10 mouse cellular contexts compared by ENCODE assay signal in genomic region chr10:42500611-42501010, GRCm38 (mm10). TPM values are rescaled to one million over a fixed set of nuclear protein-coding genes. Genes with fewer than 3 reads are reported as not detected.
DNase-seq lines count a peak whose midpoint lies in the region; ATAC-seq and TF ChIP-seq lines count a peak whose summit lies in the region.
"Had no signal": no experiment of that assay in that cellular context is flagged by ENCODE, and none has a peak within 500 bp of the region (broad histone marks: within the 10 kb centered on the region; RNA-seq: fewer than 3 reads in every experiment).

No protein-coding gene starts in this region.

- H3K27me3 ChIP-seq in hindbrain, embryonic 14.5 days (ENCODE audit: control insufficient read depth, insufficient read depth, low read length): no peaks in the 10 kb centered on the region
- H3K27me3 ChIP-seq in hindbrain, embryonic 10.5 days (ENCODE audit: insufficient read depth, poor library complexity, severe bottlenecking): no peaks in the 10 kb centered on the region
- H3K27me3 ChIP-seq in ES-Bruce4 (ENCODE audit: control insufficient read depth, insufficient read depth, low read length, poor library complexity, severe bottlenecking): no peaks in the 10 kb centered on the region
- H3K27me3 ChIP-seq: midbrain, embryonic 12.5 days had no signal

- 95% methylated on average over 8 of the region's 8 CpGs for WGBS in hindbrain, embryonic 14.5 days
- WGBS in hindbrain, embryonic 10.5 days: 93% methylated on average over 8 of the region's 8 CpGs

- H3K4me1 ChIP-seq in hindbrain, embryonic 14.5 days (replicated peaks; ENCODE audit: control insufficient read depth, insufficient read depth, low read length): peaks cover 15% of the 10 kb centered on the region
- peaks cover 7% of the 10 kb centered on the region for H3K4me1 ChIP-seq in hindbrain, embryonic 10.5 days (replicated peaks)
- H3K4me1 ChIP-seq in ES-Bruce4 (ENCODE audit: control insufficient read depth, insufficient read depth, low read length): no peaks in the 10 kb centered on the region

- TF ChIP-seq CTCF in ES-Bruce4 (IDR thresholded peaks at IDR 0.05; ENCODE audit: low read depth, low read length): no peak

- no peak for TF ChIP-seq EP300 in ES-Bruce4 (IDR thresholded peaks at IDR 0.05; ENCODE audit: insufficient read depth, low read depth, low read length)

- H3K9me3 ChIP-seq in hindbrain, embryonic 14.5 days (ENCODE audit: control insufficient read depth, low read length): no peaks in the 10 kb centered on the region
- no peaks in the 10 kb centered on the region for H3K9me3 ChIP-seq in hindbrain, embryonic 10.5 days
- no peaks in the 10 kb centered on the region for H3K9me3 ChIP-seq in ES-Bruce4 (replicated peaks; ENCODE audit: control insufficient read depth, insufficient read depth, low read length, poor library complexity, severe bottlenecking)
- H3K9me3 ChIP-seq: midbrain, embryonic 12.5 days had no signal

- ATAC-seq in hindbrain, embryonic 14.5 days (ENCODE audit: low FRiP score): no peak

- DNase-seq in hindbrain, embryonic 14.5 days (ENCODE audit: low spot score): no peak
- no peak for DNase-seq in hindbrain, embryonic 10.5 days (ENCODE audit: low spot score)
- peak; percentile 51 for DNase-seq in ZHBTc4 (ENCODE audit: low read depth, low spot score)
- DNase-seq in kidney, postnatal 14 days: peak; percentile 53
- DNase-seq in left cerebral cortex, adult 11 months (ENCODE audit: low spot score): no peak
- no peak for DNase-seq in right cerebral cortex, adult 18-20 months
- DNase-seq: right cerebral cortex, postnatal 25 days; thymus, postnatal 4 days had no signal

- peak overlapping the region; percentile 98; the same call in 1 of the 2 replicates for H3K27ac ChIP-seq in hindbrain, embryonic 14.5 days
- no peak overlapping the region for H3K27ac ChIP-seq in hindbrain, embryonic 10.5 days
- peak overlapping the region; percentile 93 for H3K27ac ChIP-seq in ES-Bruce4 (ENCODE audit: insufficient read depth, low read length)

- no peak overlapping the region for H3K4me3 ChIP-seq in hindbrain, embryonic 14.5 days (replicated peaks; ENCODE audit: low read length)
- H3K4me3 ChIP-seq in hindbrain, embryonic 10.5 days: no peak overlapping the region
- no peak overlapping the region for H3K4me3 ChIP-seq in ES-Bruce4 (ENCODE audit: low read depth, low read length)

- no peak overlapping the region for H3K9ac ChIP-seq in hindbrain, embryonic 14.5 days
- peak overlapping the region; percentile 95; the same call in 1 of the 2 replicates for H3K9ac ChIP-seq in ES-Bruce4 (ENCODE audit: low read depth, poor library complexity, severe bottlenecking)

- no peak for TF ChIP-seq POLR2A in ES-Bruce4 (IDR thresholded peaks at IDR 0.05; ENCODE audit: insufficient read depth, low read length)

- H3K4me2 ChIP-seq in hindbrain, embryonic 14.5 days (replicated peaks): no peak overlapping the region

- H3K36me3 ChIP-seq in hindbrain, embryonic 14.5 days (replicated peaks; ENCODE audit: control insufficient read depth, insufficient read depth): no peaks in the 10 kb centered on the region
- peaks cover 3% of the 10 kb centered on the region; the same call in 1 of the 2 replicates for H3K36me3 ChIP-seq in hindbrain, embryonic 10.5 days
- no peaks in the 10 kb centered on the region; the same call in 1 of the 2 replicates for H3K36me3 ChIP-seq in ES-Bruce4 (ENCODE audit: control insufficient read depth, insufficient read depth, low read length, poor library complexity, severe bottlenecking)
- H3K36me3 ChIP-seq: midbrain, embryonic 12.5 days had no signal

RNA-seq across cellular contexts. Expression of gene Snx3, which starts 1.2 kb away (rescaled TPM):
- 296 and 302 TPM in 2 replicates for polyA plus RNA-seq in hindbrain, embryonic 14.5 days (2014; fragmentation: Nextera tagmentation; extraction: Ambion mirVana)
- polyA plus RNA-seq in hindbrain, embryonic 10.5 days (2016; fragmentation: Nextera tagmentation; extraction: Ambion mirVana): 235 and 242 TPM in 2 replicates
- 190 and 194 TPM in 2 replicates for polyA plus RNA-seq in ES-Bruce4 (2011; ENCODE audit: insufficient read depth, insufficient read length, low read depth, missing spikeins)

RNA-seq across cellular contexts. Expression of gene Afg1l, which starts 22.2 kb away (rescaled TPM):
- polyA plus RNA-seq in hindbrain, embryonic 14.5 days (2014; fragmentation: Nextera tagmentation; extraction: Ambion mirVana): 8.4 and 9.6 TPM in 2 replicates
- 4.6 and 4.8 TPM in 2 replicates for polyA plus RNA-seq in hindbrain, embryonic 10.5 days (2016; fragmentation: Nextera tagmentation; extraction: Ambion mirVana)
- 12.7 and 14.2 TPM in 2 replicates for polyA plus RNA-seq in ES-Bruce4 (2011; ENCODE audit: insufficient read depth, insufficient read length, low read depth, missing spikeins)

Comparison
In these comparisons a context has a peak if more than half of its experiments do, and no peak if none do; other contexts are left out.
1. DNase-seq: peak in ZHBTc4 (single experiment) and kidney, postnatal 14 days (single experiment); none in hindbrain, embryonic 14.5 days (single experiment), hindbrain, embryonic 10.5 days (single experiment), left cerebral cortex, adult 11 months (single experiment) and right cerebral cortex, adult 18-20 months (single experiment).